Mouse (Mus musculus) neutrophil, adult 83 days (primary cell): Measurements from ENCODE around the gene Hist1h4h. TPM values are rescaled to one million over a fixed set of nuclear protein-coding genes. Genes with fewer than 3 reads are reported as not detected.

Experiments
- total RNA-seq, 2 experiments: library from RNA; stranded (reverse); gene quantifications; one replicate each; pipeline ENCODE4 v1.2.4; 2023

Hist1h4h gene
- total RNA-seq, result 1,000 to 10,000 TPM; 1,800 to 2,079 TPM

DNA sequence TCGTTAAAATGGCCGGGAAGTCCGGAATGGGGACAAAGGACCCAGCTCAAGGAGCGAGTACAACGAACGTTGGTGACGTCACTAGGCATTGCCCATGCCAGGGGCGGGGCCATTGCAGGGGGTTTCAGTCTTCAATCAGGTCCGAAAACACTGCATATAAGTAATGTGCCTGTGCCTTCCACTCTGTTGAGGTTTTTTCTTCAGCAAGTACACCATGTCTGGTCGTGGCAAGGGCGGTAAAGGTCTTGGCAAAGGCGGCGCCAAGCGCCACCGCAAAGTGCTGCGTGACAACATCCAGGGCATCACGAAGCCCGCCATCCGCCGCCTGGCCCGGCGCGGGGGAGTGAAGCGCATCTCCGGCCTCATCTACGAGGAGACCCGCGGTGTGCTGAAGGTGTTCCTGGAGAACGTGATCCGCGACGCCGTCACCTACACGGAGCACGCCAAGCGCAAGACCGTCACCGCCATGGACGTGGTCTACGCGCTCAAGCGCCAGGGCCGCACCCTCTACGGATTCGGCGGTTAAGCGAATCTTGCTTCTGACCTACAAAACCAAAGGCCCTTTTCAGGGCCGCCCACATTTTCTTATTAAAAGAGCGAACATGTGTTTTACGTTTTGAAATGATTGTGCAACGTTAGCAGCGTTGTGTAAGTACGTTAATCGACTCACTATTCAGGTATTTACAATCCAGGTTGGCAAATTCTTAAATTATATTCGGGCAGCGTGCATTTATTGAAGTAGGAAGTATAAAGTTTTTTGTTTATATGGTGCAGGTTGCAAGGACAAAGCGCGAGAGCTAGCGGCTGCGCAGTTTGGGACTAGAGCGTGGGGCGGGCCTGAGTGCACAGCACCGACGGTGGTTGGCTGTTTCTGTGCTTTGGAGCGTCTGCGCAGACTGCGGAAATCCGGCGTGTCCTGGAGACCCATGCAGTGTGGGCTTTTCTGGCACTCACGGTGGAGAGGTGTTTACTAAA lies at the start of gene Hist1h4h:
Hist1h4h (plus strand) TSS at position 150 of the 975 bp plus-strand sequence.

DNA sequence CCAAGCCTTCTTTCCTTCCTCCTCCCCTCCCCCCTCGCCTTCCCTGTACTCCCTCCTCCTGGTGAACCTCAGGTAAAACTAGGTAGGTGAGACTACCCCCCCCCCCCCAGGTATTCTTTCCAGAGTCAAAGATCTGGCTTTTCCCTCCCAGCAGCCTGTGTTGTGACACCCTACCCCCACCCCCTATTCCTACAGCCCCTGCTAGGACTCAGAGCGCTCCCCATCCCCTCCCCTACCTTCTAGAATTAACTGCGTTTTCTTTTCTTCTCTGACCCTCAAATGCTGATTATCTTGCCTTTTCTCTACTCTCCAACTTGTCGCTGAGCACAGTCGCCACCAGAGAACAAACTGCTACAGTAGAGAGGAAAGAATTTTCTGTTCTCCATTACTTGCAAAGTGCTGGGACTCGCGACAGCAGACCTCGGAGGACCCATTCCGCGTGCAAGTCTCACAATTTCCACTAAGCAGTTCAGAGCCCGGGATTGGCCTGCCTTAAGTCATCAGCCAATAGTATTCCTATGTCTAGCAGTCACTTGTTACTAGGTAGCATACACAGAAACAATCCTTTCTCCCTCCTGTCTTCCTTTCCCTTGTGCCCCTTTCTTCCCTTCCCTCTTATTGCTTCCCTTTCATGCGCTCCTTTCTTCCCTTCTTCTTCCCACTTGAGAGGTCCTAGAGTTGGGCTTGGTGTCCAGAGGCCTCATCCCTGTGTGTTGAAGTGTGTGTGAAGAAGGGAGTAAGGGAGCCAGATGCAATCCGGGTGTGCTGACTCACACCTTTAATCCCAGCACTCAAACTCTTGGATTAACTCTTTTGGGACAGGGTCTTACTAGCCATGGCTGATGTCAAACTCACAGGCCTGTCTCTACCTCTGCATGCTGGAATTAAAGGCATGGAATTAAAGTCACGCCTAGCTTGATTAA lies 42.2 kb upstream of the Hist1h4h start, which contains the start of gene Btn2a2:
Btn2a2 (minus strand) TSS at position 458 of the 923 bp plus-strand sequence.

DNA sequence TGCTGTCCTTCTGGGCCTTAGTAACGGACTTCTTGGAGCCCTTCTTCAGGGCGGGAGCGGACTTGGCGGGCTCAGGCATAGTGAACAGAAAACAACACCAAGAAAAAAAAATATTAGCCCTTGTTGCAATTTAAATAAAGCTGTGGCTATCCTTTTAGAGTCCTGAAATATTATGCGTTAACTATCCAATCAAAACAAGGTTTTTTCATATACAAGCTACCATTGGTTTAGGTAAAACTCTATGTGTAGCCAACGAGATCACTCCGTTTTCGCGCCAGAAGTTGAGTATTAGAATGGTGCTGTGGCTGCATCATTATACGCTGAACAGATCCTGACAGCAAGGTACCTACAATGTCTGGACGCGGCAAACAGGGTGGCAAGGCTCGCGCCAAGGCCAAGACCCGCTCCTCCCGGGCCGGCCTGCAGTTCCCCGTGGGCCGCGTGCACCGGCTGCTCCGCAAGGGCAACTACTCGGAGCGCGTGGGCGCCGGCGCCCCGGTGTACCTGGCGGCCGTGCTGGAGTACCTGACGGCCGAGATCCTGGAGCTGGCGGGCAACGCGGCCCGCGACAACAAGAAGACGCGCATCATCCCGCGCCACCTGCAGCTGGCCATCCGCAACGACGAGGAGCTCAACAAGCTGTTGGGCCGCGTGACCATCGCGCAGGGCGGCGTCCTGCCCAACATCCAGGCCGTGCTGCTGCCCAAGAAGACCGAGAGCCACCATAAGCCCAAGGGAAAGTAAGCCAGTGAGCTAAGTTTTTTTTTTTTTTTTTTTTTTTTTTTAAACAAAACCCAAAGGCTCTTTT lies 2.9 kb downstream of the Hist1h4h start, which contains the start of gene Hist1h2af:
Hist1h2af (plus strand) TSS at position 347 of the 808 bp plus-strand sequence.

DNA sequence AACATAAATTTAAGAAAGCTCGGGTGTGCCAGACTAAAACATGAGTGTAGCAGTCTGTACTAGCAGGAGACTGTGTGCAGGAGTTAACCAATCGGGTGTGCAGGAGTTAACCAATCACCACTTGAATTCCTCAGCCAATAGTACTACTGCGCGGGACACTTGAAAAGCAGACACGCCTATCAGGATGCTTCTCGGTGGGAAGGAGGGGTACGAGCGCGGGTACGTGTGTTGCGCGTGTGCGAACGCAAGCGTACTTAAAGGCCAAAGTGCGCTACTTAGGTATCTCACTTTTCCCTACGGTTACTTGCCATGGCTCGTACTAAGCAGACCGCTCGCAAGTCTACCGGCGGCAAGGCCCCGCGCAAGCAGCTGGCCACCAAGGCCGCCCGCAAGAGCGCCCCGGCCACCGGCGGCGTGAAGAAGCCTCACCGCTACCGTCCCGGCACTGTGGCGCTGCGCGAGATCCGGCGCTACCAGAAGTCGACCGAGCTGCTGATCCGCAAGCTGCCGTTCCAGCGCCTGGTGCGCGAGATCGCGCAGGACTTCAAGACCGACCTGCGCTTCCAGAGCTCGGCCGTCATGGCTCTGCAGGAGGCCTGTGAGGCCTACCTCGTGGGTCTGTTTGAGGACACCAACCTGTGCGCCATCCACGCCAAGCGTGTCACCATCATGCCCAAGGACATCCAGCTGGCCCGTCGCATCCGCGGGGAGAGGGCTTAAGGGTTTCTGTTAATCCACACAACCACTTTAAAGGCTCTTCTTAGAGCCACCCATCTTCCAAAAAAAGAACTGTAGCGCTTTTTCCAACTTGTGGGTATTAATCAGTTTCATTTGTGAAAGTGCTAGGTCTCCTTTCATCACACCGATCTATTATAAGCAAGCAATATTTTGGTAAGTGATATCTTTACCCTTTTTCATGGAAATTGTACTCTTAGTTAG lies 4.6 kb downstream of the Hist1h4h start, which contains the start of gene Hist1h3g:
Hist1h3g (plus strand) TSS at position 286 of the 939 bp plus-strand sequence.

DNA sequence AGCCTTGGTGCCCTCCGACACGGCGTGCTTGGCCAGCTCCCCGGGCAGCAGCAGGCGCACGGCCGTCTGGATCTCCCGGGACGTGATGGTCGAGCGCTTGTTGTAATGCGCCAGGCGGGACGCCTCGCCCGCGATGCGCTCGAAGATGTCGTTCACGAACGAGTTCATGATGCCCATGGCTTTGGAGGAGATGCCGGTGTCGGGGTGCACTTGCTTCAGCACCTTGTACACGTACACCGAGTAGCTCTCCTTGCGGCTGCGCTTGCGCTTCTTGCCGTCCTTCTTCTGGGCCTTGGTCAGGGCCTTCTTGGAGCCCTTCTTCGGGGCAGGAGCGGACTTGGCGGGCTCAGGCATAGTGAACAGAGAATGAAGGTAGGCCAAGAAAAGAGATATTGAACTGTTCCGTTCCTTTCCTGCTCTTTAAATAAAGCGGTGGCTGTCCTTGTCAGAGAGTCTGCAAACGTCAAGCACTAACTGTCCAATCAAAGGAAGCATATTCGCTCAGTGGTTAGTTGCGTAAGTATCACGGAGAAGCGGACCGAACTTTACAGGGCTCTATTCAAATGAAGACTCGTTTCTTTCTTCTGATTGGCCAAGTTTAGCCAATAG lies 12.3 kb downstream of the Hist1h4h start, which contains the start of gene Hist1h2bh:
Hist1h2bh (minus strand) TSS at position 394 of the 609 bp plus-strand sequence.

GRCm38 (mm10) chr13:23543965-23544786 lies 13.3 kb downstream of the Hist1h4h start, which contains the start of gene Hist1h3f:
TSS of gene Hist1h3f (plus strand) at chr13:23544052.

DNA sequence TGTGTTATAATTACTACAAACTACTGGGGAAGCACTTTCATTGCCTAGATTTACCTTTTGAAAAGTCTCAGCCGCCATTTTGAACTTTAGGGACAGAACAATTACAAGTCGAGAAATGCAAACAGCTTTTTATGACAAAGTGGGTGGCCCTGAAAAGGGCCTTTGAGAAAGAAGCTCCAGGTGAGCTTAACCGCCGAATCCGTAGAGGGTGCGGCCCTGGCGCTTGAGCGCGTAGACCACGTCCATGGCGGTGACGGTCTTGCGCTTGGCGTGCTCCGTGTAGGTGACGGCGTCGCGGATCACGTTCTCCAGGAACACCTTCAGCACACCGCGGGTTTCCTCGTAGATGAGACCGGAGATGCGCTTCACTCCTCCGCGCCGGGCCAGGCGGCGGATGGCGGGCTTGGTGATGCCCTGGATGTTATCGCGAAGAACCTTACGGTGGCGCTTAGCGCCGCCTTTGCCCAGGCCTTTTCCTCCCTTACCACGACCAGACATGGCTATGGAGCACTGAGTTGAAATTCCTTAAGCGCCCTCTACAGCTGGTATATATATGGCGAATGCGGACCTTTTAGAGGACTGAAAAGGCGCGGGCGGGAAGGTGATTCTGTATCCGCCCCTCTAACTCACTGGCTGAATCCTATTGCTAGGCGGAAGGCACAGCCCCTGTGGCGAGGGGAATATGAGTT lies 20.4 kb downstream of the Hist1h4h start, which contains the start of gene Hist1h4f:
Hist1h4f (minus strand) TSS at position 503 of the 689 bp plus-strand sequence.

GRCm38 (mm10) chr13:23552962-23553361 lies 22.1 kb downstream of the Hist1h4h start, which contains the start of gene Hist1h1d:
TSS of gene Hist1h1d (plus strand) at chr13:23553262.

DNA sequence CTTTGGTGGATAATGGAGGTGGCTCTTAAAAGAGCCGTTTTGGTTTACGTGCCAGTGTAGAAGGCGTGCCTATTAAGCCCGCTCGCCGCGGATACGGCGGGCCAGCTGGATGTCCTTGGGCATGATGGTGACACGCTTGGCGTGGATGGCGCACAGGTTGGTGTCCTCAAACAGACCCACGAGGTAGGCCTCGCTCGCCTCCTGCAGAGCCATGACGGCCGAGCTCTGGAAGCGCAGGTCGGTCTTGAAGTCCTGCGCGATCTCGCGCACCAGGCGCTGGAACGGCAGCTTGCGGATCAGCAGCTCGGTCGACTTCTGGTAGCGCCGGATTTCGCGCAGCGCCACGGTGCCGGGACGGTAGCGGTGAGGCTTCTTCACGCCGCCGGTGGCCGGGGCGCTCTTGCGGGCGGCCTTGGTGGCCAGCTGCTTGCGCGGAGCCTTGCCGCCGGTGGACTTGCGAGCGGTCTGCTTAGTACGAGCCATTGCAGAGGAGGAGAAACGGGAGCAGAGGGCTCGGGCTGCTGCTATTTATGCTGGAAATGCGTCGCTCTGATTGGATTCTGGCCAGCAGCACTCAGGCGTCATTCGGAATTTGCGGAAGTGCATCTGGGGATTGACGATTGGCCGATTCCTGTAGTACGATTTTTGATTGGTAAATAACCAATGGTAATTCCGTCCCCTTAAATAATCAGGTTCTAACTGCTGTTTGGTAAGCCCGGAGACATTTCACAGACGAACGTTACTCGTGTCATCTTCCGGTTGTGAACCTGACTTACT lies 31.2 kb downstream of the Hist1h4h start, which contains the start of gene Hist1h3e:
Hist1h3e (minus strand) TSS at position 487 of the 777 bp plus-strand sequence.

DNA sequence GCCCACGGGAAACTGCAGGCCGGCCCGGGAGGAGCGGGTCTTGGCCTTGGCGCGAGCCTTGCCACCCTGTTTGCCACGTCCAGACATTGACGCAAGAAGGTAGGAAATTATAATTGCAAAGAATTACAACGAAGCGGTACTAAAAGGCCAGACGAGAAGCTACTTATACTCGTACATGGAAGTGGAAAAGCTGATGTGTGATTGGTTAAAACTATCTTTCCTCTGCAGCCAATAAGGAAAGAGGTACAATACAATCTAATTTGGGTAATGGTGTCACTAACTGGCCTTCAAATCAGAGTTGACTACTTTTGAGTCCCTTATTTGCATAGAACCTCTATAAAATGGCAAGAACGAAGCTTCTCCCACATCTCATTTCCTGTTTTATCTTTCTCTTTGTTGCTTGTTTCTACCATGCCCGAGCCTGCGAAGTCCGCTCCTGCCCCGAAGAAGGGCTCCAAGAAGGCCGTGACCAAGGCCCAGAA lies 40.2 kb downstream of the Hist1h4h start, which contains the start of the genes Hist1h2ae and Hist1h2bg:
Hist1h2ae (minus strand) TSS at position 199 of the 482 bp plus-strand sequence.
Hist1h2bg (plus strand) TSS at position 375 of the 482 bp plus-strand sequence.

GRCm38 (mm10) chr13:23573898-23574524 lies 43.2 kb downstream of the Hist1h4h start, which contains the start of the genes Hist1h2bf and Hist1h2ad:
TSS of gene Hist1h2bf (minus strand) at chr13:23574196.
TSS of gene Hist1h2ad (plus strand) at chr13:23574381.

DNA sequence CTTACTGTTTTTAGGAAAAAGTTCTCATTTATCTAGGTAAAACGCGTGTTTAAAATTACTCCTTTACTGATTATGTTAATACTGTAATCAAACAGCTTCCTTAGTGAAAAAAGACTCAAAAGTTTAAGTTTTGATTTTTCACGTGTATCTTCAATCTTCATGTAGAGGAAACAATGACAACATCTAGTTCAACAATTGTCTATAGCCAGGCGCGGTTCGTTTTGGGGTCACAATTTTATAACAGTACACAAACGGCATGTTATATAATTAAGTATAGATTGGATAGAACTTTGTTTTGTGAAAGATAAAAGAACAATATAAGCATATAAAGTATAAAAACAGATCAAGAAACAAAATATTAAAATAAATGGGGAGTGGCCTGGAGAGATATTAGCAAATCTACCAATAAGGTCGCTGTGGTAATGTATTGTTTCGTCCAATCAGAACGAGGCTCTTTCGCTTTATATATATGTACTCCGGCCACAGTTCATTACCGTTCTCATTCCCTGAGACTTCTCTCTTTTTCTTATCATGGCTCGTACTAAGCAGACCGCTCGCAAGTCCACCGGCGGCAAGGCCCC lies 44.5 kb downstream of the Hist1h4h start, which contains the start of gene Hist1h3d:
Hist1h3d (plus strand) TSS at position 493 of the 581 bp plus-strand sequence.

